Mouse (Mus musculus): ENCODE results near the gene Necab3. TPM values are rescaled to one million over a fixed set of nuclear protein-coding genes. Genes with fewer than 3 reads are reported as not detected.

Gene Necab3
- under 1 TPM; 0.73 to 0.79 TPM for total RNA-seq (2021)
- long read RNA-seq, experiment 1, partial matches to known transcripts = 0 of 1 reads
- long read RNA-seq, experiment 1, other reads (novel, unspliced or antisense) = 1 of 1 reads
- long read RNA-seq, experiment 2 = 0 reads

DNA sequence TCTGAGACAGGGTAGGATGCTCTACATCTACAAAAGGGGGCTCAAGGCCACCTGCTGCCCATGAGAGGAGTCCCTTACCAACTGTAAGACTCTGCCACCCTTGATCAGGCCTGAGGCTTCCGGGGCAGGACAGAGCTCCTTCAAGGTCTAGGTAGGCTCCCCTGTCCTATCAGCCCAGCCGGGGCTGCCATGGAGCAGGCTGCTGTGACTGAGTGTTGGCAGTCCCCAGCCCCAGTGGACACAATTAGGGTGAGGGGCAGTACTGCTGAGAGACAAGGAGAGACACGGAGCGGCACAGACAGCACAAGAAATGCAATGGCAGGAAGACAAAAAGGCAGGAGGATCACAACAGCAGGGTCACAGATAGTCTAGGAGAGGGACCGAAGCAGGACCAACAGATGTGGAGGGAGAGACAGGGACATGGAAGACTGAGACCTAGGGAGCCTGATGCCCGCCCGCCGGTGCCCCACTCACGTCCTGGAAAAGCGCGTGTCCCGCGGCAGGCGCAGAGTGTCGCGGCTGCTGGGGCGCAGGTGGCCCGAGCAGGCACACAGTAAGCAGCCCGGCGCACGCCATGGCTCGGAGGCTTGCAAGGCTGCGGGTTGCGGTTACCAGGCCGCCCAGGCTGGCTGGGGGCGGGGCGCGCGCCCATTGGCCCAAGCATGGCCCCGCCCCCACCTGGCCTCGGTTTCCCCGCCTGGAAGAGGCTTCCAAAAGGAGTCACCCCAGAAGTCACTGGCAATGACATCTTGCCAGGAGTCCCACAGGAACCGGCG, at the start of gene Necab3:
Gene Necab3, minus strand, starts transcription at position 627 of the 776 bp plus-strand sequence.
- DNase-seq = peak; percentile 49

DNA sequence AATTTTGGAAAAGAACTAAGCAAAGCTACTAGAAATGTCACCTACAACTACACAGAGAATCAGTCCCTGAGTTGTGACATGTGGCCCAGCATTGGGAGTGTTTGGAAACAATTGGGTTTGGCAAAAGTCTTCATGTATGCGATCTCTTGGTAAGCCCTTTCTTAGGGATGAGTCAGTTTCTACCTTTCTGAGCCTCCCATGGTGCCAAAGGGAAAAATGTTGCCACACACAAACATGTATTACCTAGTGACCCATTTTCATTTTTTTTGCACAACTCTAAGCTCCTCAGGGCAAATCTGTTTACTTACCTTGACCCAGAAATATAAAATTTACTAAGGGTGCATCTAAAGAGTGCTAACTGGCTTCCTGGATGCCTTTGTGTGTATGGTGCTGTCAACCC, 48.3 kb upstream of the Necab3 start:
- no peak for DNase-seq

DNA sequence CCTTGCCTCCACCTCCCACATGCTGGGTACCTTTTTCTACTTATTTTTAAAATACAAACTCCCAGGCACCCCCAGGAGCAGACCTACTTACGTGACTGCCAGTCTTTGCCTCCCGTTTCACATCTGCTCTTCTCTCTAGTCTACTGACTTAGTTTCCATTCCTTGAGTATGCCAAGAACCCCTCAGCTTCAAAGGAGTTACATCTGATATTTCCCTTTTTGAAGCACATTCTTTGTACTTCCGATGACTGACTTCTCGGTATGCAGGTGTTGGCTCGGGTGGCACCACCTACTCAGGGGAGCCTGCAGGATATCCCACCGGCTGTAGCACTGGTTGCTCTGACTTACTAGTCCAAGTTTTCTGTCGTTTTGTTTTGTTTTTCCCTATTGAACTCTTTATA, 45.5 kb upstream of the Necab3 start:
- no peak for DNase-seq

DNA sequence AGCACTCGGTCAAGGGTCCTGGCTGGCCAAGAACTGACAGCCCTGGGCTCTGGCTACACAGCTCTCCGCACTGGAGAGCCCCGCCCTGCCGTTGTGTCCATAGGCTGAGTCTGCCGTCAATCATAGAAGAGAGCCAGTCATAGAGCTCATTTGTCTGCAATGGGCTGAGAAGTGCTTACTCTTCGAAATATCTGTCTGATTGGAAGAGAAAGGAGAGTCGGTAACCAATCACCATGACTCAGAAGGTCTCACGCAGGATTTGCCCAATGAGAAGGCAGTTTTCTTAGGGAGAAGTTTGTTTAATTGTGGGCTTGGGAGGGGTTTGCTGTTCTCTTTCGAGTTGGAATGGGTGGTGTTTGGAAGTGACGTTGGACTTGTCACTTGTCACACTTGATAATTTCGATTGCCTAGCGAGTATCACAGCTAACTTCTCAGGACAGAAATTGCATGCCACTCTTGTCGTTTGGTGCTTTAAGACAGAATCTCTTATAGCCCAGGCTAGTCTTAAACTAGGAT, 45.0 kb upstream of the Necab3 start, which contains the start of gene Pxmp4:
Gene Pxmp4, minus strand, starts transcription at position 71 of the 516 bp plus-strand sequence.
- DNase-seq = peak; percentile 97

DNA sequence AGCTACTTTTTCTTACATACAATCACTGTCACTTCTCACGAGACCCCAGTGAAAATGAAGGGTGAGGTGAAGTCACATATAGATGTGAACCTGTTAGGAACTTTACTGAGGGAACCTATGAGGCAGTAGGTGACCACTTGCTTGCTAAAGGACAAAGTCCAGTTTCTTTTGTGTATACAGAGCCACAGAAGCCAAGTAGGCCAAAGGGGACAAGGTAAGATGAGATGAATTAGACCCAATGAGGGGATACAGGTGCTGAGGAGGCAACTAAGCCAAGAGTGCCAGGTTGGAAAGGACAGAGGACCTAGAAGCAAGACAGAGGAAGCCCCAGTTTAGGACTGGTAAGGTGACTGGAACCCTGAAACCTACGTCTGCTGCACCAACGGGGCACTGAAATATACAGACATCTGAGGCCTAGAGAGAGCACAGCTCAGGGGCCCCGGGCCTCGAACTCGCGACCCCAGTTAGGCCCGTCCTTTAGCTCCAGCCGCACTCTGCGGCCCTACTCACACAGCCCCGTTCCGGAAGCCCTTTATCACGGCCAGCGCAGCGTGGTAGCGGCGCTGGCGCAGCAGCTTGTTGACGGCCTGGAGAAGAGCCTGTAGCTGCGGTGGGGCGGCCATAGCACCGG, 44.4 kb upstream of the Necab3 start:
- no peak for DNase-seq

DNA sequence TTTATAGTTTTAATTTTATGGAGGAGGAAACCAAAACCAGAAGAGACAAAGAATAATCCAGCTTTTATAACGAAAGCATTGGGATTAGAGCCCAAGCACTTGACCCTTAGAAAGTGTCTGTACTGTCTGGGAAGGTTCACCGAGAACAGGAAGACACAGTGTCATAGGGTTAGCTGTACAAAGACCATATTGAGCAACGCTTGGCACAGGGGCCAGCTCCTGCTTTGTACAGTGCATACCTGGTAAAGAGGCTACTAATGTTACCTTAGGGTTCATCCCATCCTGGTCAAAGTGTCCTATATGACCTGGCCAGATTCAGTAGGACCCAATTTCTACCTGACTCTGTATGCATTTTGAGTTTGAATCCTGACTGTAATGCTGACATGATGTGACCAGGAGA, 42.6 kb upstream of the Necab3 start:
- no peak for DNase-seq

DNA sequence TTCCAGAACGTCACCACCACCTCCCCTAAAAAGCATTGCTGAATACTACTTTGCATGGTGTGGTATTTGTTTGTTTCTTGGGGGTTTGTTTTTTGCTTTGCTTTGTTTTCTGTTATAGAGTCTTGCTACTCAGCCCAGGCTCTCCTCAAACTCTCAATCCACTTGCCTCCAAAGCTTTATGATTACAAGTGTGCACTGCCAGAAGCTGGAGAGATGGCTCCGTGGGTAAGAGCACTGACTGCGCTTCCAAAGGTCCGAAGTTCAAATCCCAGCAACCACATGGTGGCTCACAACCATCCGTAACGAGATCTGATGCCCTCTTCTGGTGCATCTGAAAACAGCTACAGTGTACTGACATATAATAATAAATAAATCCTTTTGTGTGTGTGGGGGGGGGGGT, 41.9 kb upstream of the Necab3 start:
- no peak for DNase-seq

DNA sequence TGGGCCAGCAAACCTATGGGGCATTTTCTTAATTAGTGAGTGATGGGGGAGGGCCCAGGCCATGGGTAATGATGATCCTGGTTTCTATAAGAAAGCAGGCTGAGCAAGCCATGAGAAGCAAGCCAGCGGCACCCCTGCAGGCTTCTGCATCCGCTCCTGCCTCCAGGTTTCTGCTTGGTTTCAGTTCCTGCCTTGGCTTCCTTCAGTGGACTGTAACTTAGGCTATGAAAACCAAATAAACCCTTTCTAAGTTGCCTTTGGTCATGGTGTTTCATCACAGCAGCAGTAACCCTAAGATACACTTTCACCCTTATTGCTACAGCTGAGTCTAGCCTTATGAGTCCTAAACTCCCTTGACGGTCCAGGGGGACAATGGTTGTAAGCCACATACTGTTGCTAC, 38.7 kb upstream of the Necab3 start:
- no peak for DNase-seq

DNA sequence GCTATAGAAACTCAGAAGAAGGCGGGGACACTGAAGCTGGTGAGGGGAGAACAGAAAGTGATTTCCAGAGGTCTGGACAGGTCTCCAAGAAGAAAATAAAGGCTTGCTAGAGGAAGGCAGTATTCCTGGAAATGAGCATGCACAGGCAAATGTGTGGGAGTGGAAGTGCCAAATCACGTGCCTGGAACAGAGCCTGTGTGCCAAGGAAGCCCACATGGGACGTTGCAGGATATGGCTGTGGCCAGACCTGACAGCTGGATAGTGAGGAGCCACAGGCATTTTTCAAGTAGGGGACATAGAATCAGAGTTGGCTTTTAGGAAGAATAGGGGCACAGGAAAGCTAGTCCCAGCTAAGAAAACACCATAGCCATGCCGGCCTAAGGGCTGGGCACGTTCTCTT, 37.1 kb upstream of the Necab3 start:
- no peak for DNase-seq

DNA sequence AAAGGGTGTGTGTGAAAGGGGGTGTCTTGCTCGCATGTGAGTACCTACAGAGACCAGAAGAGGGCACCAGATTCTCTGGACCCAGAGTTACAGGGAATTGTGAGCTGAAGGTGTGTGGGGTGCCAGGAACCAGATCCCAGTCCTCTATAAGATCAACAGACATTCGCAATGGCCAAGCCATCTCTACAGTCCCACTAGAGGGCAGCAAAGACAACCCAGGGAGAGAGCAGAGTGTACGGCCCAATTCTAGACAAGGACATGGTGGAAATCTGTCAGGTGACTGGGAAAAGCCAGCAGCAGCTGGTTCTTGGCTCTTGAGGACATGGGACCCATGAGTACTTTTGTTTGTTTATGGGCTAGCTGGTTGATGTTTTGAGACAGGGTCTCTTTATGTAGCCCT, 34.3 kb upstream of the Necab3 start:
- DNase-seq = no peak

DNA sequence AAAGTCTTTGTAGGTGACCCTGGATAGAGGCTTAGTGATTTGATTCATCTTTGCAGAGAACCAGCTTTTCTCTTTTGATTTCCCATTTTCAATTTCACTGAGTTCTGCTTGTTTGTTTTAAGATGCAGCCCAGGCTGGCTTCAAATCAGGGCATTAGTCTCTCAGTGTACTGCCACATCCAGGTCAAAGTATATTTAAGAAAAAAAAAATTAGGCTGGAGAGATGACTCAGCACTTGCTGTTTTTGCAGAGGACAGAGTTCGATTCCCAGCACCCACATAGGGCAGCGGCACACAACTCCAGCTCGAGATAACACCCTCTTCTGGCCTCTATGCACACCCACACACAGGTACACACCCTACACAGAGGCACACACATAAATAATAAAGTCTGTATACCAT, 32.5 kb upstream of the Necab3 start:
- DNase-seq = no peak

DNA sequence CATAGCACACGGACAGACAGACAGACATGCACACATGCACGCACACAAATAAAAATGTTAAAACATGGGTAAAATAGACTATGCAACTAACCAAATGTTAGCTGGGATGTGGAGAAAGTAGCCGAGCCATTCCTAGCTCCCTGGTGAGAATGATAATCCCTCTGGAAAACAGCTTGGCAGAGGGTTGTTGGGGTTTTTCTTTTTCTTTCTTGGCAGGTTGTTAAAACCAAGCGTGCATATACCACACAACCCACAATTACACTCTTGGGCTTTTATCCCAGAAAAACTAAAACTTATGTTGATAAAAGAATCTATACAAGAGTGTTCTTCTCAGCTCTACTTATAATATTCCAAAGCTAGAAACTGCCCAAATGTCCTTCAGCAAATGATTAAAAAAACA, 30.4 kb upstream of the Necab3 start:
- no peak for DNase-seq

DNA sequence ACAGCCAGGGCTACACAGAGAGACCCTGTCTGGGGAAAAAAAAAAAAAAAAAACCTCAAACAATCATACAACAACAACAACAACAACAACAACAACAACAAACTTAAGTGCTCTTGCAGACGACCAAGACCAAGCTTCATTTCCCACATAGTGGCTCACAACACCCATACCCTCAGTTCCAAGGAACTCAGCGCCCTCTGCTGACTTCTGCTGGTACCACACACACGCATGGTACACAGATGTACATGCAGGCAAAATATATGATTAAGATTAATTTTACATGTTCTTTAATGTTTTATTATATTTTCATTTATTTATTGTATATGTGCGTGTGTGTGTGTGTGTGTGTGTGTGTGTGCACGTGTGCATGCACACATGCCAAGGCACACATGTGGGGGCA, 27.7 kb upstream of the Necab3 start:
- peak; percentile 58 for DNase-seq

DNA sequence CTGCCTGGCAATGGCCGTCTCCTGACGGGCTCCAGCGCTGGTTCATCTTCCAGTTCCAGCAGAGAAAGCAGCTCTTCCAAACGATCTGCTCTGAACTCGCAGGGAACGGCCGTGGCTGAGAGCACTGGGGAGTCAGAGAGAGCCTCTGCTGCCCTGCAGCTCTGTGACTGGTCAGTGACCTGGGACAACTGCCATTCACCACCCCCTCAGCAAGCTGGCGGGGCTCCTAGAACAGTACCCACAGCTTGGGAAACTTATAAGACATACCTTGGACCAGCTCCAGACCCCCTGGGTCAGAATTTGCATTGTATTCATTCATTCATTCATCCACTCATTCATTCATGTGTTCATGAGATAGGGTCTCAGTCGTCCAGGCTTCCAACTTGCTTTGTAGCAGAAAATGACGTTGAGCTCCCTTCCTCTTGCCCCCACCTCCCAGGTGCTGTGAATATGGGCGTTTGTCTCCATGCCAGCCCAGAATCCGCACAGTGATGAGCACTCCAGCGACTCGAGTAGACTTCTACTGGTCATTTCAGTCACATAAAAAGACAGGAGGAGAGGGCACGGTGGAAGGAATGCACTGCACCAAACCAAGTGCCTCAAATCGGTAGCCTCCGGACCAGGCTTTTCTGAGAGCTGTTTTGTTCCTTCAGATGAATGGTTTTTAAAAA, 26.4 kb upstream of the Necab3 start:
- DNase-seq = no peak

DNA sequence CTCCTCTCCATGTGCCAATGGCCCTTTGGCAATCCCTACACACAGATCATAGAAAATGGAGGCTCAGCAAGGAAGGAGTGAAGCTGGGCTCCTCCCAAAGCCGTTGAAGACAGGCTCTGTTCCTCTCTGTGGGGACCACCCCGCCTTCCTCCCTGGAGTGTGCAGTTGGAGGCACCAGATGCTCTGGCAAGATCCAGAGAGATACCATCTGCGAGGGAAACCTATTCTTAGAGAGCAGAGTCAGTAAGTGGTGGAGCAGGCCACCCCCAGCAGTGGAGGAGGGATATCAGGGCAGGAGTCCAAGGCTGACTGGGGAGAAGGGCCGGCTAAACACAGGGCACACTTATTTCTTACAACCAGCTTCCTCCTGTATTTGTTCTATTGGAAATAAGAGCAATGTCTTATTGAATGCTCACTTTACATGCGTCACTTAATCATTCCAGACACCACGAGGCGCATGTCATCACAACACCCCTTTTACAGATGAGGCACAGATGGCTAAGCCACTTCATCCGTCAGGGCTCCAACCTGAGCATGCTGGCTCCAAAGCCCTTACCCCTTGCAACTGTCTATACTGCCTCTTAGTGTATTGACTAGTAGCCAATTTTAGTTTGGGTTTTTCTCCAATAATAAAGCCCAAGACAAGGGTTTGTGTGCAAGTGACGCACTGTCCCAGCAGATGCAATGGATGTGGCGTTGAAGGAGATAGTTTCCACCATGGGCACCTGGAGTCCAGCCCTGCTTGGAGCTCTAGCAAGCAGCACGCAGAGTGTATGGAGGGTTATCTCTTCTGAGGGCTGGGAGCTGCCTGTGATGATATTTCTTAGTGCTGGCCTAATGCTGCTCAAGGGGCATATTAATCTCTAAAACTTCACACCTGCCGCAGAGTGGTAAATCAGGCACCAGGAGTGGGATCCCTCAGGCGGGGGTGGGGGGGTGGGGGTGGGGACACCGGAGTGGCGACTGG, 25.5 kb upstream of the Necab3 start:
- no peak for DNase-seq

DNA sequence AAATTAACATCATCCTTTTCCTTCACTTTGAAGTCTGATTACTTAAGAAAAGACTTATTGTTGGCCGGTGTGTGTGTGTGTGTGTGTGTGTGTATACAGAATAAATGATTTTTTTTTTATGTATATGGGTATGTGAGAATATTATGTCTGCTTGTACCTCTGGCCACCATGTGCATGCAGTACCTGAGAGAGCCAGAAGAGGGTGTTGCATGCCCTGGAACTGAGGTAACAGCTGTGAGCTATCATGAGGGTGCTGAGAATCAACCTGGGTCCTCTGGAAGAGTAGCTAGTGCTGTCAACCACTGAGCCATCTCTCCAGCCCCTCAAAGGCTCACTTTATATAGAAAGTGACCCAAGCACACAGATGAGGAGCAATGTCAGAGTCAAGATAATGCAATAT, 22.7 kb upstream of the Necab3 start:
- DNase-seq = no peak

DNA sequence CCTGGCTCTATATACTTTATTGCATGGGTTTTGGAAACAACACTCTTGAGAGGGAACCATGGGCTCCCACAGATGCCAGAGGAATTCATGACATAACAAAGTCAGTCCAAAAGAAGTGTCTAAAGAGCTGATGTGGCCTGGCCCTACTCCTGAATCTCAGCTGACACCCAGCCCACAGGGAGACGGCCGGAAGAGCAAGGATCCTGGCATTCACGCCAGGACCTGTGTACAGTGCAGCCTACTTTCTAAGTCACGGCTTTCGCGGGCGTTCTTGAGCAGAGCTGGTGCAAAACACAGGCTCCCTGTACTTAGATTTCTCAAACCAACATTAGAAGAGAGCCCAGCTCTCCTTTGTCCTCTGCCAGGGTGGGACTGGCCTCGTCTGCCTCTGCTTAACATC, 21.9 kb upstream of the Necab3 start:
- DNase-seq = peak; percentile 43

DNA sequence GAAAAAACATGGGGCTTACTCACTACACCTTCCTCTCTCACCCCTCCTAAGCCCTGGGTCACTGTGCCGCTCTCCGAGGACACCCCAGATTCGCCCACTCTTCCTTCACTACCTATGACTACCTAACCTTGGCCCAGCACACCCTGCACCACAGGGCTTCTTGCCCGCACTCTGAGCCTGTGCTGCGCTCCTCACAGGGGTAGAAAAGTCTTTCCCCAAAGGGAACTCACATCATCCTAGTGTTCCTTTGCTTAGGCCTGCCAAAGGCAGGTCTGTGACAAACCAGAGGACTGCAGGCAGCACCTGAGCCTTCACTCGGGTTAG, 19.0 kb upstream of the Necab3 start:
- no peak for DNase-seq

DNA sequence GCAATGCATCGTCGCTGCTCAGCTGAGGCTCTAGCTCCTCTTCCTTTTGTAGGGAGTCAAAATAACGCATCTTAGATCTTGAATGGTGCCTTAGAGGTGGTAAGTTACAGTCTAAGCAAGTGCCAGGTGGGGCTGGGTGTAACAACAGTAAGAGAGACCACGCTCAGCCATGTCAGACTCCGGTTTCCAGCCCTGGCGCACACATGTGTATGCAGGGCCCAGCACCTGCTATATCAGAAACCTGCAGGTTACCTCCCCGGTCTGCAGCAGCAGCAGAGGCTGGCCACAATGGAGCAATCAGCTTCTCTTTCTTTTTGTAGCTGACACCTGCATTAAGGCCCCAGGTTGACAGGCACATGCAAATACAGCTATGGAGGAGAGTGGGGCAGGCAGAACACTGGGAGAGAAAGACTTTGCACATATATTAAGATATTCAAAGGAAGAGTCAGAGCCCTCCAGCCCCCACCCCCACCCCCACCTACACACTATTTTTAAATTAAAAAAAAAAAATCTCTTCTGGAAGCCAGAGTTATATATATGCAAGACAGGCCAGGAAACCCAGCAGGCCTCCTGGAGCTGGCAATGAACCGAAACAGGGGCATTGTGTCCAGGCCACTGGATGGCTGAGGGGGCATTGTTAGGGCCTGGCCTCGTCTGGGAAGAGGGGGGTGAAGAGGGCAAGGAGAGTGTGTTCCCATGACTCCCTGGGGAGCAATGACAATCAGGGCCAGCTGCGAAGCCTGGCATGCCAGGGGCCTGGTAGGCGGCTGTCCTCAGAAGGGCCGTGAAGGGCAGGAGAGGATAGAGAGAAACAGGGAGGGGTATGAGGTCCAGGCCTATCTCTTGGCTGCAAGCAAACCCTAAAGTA, 18.4 kb upstream of the Necab3 start:
- no peak for DNase-seq

DNA sequence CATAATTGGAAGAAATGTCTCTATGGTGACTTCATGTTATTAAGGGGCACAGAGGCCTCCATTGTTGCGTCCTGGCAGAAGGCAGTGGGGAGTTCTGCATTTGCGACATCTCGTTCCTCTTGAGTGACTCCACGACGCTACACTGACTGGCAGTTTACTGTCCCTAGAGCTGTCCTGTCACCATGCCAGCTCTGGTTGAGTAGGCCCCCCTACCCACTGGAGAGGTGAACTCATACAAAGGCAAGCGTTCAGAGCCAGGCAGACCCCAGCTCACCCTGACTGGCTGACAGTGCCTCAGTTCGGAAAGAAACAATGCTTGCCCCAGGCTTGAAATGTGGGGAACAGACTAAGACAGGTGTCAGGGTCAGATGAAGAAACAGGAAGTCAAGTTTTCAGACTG, 15.6 kb upstream of the Necab3 start:
- DNase-seq = no peak

DNA sequence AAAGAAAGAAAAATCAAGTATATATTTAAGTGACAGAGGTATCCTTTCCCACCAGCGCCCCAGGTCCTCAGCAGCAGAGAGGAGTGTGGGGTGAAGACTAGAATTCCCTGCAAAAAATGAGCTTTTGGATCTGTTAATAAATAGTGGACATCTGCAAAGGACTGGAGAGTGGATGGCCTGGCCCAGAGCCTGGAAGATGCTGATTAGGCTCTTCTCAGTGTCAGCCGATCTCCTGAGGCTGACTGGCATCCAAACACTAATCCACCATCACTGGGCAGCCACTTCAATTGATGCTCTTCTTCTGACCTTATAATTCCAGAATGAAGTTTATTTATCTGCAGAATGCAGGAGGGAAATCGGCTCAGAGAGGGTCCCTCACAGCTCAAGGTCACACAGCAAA, 14.3 kb upstream of the Necab3 start:
- no peak for DNase-seq
